Mouse (Mus musculus) spleen, adult 2 months (tissue): ENCODE results near the gene Hdac9.

Source experiments
- CTCF ChIP-seq: fragments of 200-500 bp; IDR thresholded peaks from 2 replicates; pipeline ENCODE4 v1.5.1; 2011; ENCODE audit warnings: mild to moderate bottlenecking, inconsistent platforms; ENCODE audit not compliant: insufficient read depth, insufficient read length, insufficient replicate concordance; ENCODE audit errors: extremely low read depth
- POLR2A ChIP-seq: fragments of 200-500 bp; IDR thresholded peaks from 2 replicates; pipeline ENCODE4 v1.6.1; 2011; ENCODE audit warnings: low read depth, low read length, inconsistent platforms

DNA sequence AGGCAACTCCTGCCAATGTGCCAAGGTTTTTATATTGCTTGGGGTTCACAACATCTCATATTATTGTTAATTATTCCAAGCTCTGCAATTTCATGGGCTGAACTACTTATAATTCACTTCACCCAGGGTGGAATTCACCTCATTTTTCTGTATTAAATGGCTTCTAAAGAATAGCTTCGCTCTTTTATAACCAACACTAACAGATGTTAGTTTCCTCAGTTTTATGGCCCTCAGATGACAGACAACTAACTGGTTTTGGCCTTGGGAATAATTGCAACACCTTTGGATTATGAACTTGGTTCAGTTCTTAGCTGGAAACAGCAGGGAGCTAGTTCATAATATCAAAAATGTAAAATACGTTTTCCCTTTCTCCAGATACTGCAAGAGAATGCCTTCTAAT, 839.9 kb downstream of the Hdac9 start:
- TF ChIP-seq CTCF: no peak
- TF ChIP-seq POLR2A: no peak
